Mouse (Mus musculus): ENCODE measurements at regions not wholly inside any gene's neighbourhood (a gene's known extent, or its start where the extent isn't known, plus 50 kb on each side); places are given as distances from the start of the nearest gene placed in this dataset.

GRCm38 (mm10) chr11:84647104-84647503, 121.8 kb upstream of the Lhx1 start:
- TF ChIP-seq CTCF (IDR thresholded peaks at IDR 0.05; ENCODE audit: extremely low read depth, insufficient read depth, low read length) (no peak), POLR2A (IDR thresholded peaks at IDR 0.05; ENCODE audit: extremely low read depth, insufficient read depth, low read length) (no peak)
